Mouse (Mus musculus) liver (tissue): ENCODE measurements around the gene Rab17.

Experiments
- DNase-seq: peaks from one replicate; pipeline ENCODE4 v3.0.0-alpha.2; 2020; ENCODE audit warnings: mixed read lengths

Gene Rab17

GRCm38 (mm10) chr1:90981346-90981745, 11.9 kb upstream of the Rab17 start:
- no peak for DNase-seq

GRCm38 (mm10) chr1:90980638-90981330, 11.3 kb upstream of the Rab17 start:
- DNase-seq = no peak

- no peak for DNase-seq
Measured at GRCm38 (mm10) chr1:90975960-90976359, 6.5 kb upstream of the Rab17 start.

GRCm38 (mm10) chr1:90974906-90975649, 5.6 kb upstream of the Rab17 start:
- DNase-seq = peak; percentile 41

- DNase-seq = no peak
Measured at GRCm38 (mm10) chr1:90973574-90973911, 4.1 kb upstream of the Rab17 start.

- peak; percentile 85 for DNase-seq
Measured at GRCm38 (mm10) chr1:90972911-90973573, 3.6 kb upstream of the Rab17 start.

- no peak for DNase-seq
Measured at GRCm38 (mm10) chr1:90969881-90970390, 475 bp upstream of the Rab17 start.

DNA sequence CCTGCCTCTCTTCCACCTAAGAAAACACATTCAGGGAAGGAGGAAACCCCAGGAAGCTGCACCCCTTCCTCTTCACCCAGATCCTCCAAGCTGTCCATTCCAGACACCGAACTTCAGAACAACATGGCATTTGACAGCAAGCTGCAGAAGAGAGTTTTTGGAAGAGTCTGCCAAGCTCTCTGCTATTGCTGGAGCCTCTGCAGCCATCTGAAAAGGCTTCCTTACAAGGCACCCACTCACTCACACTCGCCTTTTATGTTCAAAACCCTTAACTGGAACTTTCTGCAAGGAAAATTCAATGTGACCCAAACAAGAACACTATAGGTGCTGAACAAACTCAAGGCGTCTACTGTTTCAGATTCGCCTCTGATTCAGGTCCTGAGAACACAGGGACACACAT, 812 bp downstream of the Rab17 start:
- DNase-seq = no peak

GRCm38 (mm10) chr1:90967583-90967982, 1.9 kb downstream of the Rab17 start:
- DNase-seq = no peak

- no peak for DNase-seq
Measured at GRCm38 (mm10) chr1:90962994-90963393, 6.5 kb downstream of the Rab17 start.

GRCm38 (mm10) chr1:90962526-90962925, 6.9 kb downstream of the Rab17 start:
- no peak for DNase-seq

DNA sequence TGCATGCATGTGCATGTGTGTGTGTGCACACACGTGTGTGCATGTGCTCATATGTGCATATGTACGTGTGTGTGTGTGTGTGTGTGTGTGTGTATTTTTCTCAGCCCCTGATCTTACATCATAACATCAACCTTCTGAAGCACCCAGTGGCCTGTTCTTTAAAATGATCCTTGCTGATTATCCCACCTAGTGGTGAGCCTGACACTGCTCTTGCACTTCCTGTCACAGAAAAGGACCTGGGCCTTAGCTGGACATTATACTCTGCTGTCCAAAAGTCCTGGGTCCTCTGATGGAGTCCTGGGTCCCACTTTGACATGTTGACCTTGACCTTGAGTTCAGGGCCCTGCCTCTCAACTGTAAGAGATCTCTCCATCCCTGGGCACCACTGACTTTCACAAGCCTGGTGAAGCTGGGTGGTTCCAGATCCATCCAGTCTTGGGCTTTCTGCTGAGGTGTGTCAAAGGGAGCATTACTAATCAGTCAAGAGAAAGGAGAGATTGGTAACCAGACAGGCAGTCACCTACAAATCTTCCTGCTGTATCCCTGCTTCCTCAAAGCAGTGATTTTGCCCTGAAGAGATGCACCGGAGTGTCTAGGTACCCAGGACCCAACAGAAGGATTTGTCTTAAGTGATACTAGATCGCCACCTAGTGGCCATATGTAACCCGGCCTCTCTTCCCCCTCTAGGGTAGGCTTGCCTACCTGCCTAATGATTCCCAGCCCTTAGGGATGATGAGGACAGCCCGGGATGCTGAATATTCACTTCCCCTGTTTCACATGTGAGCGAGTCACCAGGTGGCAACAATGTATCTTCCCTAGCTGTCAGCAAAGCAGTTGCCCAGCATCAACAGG, 13.0 kb downstream of the Rab17 start:
- DNase-seq = peak; percentile 60

DNA sequence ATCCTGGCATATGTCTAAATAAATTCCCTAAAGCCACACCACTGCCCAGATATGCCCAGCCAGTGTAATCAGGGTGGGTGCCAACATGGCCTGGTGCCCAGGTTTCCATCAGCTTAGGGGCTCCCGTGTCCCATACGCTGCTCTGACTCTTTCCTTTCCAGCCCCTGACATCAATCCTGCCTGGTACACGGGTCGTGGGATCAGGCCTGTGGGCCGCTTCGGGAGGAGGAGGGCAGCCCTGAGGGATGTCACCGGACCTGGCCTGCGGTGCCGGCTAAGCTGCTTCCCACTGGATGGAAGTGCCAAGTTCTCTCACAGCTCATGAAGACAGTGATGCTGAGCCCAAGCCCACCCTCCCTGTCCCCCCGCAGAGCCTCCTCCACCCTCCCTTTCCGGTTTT, 15.8 kb downstream of the Rab17 start:
- no peak for DNase-seq

DNA sequence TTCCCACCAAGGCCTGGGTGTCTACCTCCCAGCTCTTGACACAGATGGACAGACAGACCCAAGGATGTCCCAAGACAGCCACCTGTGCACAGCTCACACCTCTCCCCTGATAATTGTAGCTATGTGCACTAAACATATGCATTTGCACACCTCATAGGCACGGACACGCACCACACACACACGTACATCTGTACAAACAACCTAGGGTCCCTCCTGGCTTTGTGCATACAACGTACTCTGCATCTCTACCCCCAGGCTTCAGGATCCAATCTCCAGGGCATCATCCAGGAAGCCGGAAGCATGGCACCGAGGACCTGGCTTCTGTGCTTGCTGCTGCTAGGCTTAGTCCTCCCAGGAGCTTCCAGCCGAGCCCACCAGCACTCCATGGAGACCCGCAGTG, 16.7 kb downstream of the Rab17 start, which contains the start of gene Prlh:
TSS of gene Prlh (plus strand) at position 301 of the 400 bp plus-strand sequence.
- no peak for DNase-seq

- DNase-seq = peak; percentile 58
Measured at GRCm38 (mm10) chr1:90951670-90952069, 17.8 kb downstream of the Rab17 start.

GRCm38 (mm10) chr1:90949309-90949708, 20.2 kb downstream of the Rab17 start:
- DNase-seq = no peak

DNA sequence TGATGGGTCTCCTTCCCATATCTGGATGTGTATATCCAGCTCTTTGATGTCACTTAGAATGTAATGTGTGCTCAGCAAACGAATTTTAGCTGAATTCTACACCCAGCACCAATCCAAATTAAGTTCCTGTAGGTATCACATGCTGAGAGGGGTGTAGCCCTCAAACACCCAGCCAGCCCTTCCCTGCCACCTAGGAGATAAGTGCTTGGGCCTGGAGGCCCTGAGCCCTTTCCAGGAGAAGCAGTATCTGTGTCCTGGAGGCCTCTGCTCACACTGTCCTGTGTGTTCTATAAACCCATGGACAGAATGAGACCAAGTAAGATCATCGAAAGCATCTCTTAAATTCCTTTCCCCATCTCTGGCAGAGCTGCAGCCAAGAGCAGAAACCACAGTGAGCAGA, 22.2 kb downstream of the Rab17 start:
- DNase-seq = peak; percentile 71

- peak; percentile 76 for DNase-seq
Measured at GRCm38 (mm10) chr1:90945171-90945570, 24.3 kb downstream of the Rab17 start.

DNA sequence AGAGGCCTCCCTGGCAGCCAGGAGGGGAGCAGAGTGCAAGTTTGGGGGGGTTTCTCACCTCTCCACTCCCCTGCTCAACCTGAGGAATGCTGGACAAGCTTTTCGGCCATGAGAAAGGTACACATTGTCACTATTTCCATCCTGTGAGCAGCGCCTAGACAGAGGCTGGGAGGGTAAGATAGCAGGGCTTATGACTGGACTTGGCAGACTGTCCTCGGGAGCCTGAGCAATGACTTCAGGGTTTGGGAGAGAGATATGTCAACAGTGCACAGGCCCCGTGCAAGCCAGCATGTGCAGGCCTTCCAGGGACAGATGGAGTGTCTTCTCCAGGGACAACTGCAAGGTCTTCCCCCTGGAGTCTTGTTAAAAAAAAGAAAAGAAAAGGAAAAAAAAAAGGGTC, 29.5 kb downstream of the Rab17 start:
- no peak for DNase-seq

DNA sequence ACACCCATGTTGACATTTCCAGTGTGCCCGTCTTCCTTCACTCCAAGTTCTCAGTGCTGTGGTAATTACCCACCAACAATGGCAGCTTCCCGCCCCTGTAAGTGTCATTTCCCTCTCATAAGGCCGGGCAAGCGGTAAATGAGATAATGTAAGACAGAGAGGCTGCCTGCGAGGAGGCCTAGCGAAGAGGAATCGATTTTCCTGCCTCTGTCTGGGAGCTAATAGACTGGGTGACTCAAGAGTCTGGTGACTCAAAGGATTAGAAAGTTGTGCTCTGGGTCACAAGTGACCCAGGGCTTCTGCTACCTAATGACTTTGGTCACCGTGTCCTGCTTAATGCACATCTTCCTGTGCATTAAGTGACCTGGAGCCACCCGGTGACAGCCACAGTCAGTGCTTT, 32.5 kb downstream of the Rab17 start:
- DNase-seq = no peak

- DNase-seq = no peak
Measured at GRCm38 (mm10) chr1:90933001-90933400, 36.5 kb downstream of the Rab17 start.

GRCm38 (mm10) chr1:90928575-90928934, 40.9 kb downstream of the Rab17 start:
- DNase-seq = peak; percentile 80
